Mouse (Mus musculus) liver, embryonic 15.5 days (tissue): ENCODE measurements around the gene Fuz. TPM values are rescaled to one million over a fixed set of nuclear protein-coding genes. Genes with fewer than 3 reads are reported as not detected.
A peak's percentile ranks its signal among the peaks of the same experiment; 100 is the strongest.
"Not testable (repeated sequence)": the region's sequence is repeated elsewhere in the genome, so short reads cannot be mapped to it uniquely, and the experiment has no call there.

Source experiments
- ATAC-seq: fragments of 200-750 bp; cut with Nextera tagmentation; 2 replicates; pipeline ENCODE4 v1.8.0; 2017; ENCODE audit warnings: moderate number of reproducible peaks, mild to moderate bottlenecking, moderate library complexity; ENCODE audit not compliant: insufficient read depth
- H3K27ac ChIP-seq: fragments of 300-500 bp; sonication (generic); replicated peaks from 2 replicates; pipeline ENCODE4 v1.5.1; 2015; ENCODE audit warnings: mild to moderate bottlenecking, inconsistent platforms
- H3K27me3 ChIP-seq: fragments of 300-500 bp; sonication (generic); 2 replicates; pipeline ENCODE4 v1.6.1; 2015; ENCODE audit warnings: mild to moderate bottlenecking, inconsistent platforms
- H3K36me3 ChIP-seq: fragments of 300-500 bp; sonication (generic); replicated peaks from 2 replicates; pipeline ENCODE4 v1.6.1; 2015; ENCODE audit warnings: moderate library complexity, mild to moderate bottlenecking, inconsistent platforms
- H3K4me1 ChIP-seq: fragments of 300-500 bp; sonication (generic); replicated peaks from 2 replicates; pipeline ENCODE4 v1.6.1; 2015; ENCODE audit warnings: inconsistent platforms
- H3K4me2 ChIP-seq: fragments of 300-500 bp; sonication (generic); 2 replicates; pipeline ENCODE4 v1.6.1; 2015; ENCODE audit warnings: moderate library complexity, mild to moderate bottlenecking, inconsistent platforms
- H3K4me3 ChIP-seq: fragments of 300-500 bp; sonication (generic); replicated peaks from 2 replicates; pipeline ENCODE4 v1.5.1; 2015; ENCODE audit warnings: mild to moderate bottlenecking, inconsistent platforms
- H3K9ac ChIP-seq: fragments of 300-500 bp; sonication (generic); 2 replicates; pipeline ENCODE4 v1.6.1; 2015; ENCODE audit warnings: moderate library complexity, mild to moderate bottlenecking, inconsistent platforms
- H3K9me3 ChIP-seq: fragments of 300-500 bp; sonication (generic); replicated peaks from 2 replicates; pipeline ENCODE4 v1.6.1; 2016; ENCODE audit warnings: inconsistent platforms
- WGBS: fragments of 180-500 bp; shearing (Covaris S2); methylation state at CpG from one replicate; pipeline ENCODE4 v1.1.7; 2015; ENCODE audit warnings: mixed read lengths; ENCODE audit not compliant: insufficient replicate concordance; 5-methylcytosine and 5-hydroxymethylcytosine counted together
- polyA plus RNA-seq: library from polyadenylated mRNA; unstranded; fragments of >200 nt; fragmentation: Nextera tagmentation; extraction: Ambion mirVana; gene quantifications from 2 replicates; pipeline ENCODE4 v1.2.1, GENCODE M21; 2015

Gene Fuz
- polyA plus RNA-seq, 1 experiment from 2014 or later, result 6.9 TPM

GRCm38 (mm10) chr7:44869697-44870528 lies 26.0 kb upstream of the Fuz start, which contains the start of gene Ptov1:
TSS of gene Ptov1 (minus strand) at chr7:44869788.
- peak; percentile 83 for ATAC-seq
- Histone ChIP-seq H3K4me2 (peak within 1 kb of the TSS; percentile 98), H3K27me3 (peaks cover 10% of the 10 kb centered on the region; the same call in 1 of the 2 replicates), H3K9ac (peak within 1 kb of the TSS; percentile 77), H3K9me3 (no peaks in the 10 kb centered on the region), H3K36me3 (peaks cover 3% of the 10 kb centered on the region), H3K4me3 (peak within 1 kb of the TSS; percentile 81), H3K4me1 (peaks cover 65% of the 10 kb centered on the region), H3K27ac (peak within 1 kb of the TSS; percentile 95)
- 9% methylated on average over 29 of the region's 29 CpGs for WGBS

DNA sequence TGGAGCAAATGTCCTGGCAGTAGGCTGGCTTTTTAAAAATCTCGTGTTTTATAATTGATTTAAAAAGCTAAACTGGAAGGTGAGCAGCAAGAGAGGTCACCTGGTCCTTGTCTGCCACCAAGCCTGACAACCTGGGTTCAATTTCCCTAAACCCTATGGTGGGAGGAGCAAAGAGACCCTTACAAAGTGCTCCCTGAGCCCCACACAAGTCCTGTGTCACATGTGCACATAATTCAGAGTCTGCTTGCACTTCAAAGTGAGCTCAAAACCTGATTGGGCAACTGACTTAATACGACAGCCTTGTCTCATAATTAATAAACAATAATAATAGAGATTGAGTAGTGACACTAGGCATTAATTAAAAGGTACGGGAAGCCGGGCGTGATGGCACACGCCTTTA lies 25.3 kb upstream of the Fuz start:
- H3K27me3 ChIP-seq, result peaks cover 10% of the 10 kb centered on the region; the same call in 1 of the 2 replicates
- peak overlapping the region; percentile 95; the same call in 1 of the 2 replicates for H3K27ac ChIP-seq
- no peak for ATAC-seq
- H3K4me2 ChIP-seq, result peak overlapping the region; percentile 98
- peaks cover 58% of the 10 kb centered on the region for H3K4me1 ChIP-seq
- no peak overlapping the region for H3K4me3 ChIP-seq
- H3K9ac ChIP-seq, result peak overlapping the region; percentile 77; the same call in 1 of the 2 replicates
- 76% methylated on average over 6 of the region's 6 CpGs for WGBS
- no peaks in the 10 kb centered on the region for H3K36me3 ChIP-seq
- no peaks in the 10 kb centered on the region for H3K9me3 ChIP-seq

- H3K27ac ChIP-seq, result no peak overlapping the region; the same call in 1 of the 2 replicates
- H3K4me1 ChIP-seq, result peaks cover 52% of the 10 kb centered on the region
- no peak overlapping the region for H3K4me2 ChIP-seq
- H3K36me3 ChIP-seq, result no peaks in the 10 kb centered on the region
- no peak for ATAC-seq
- peaks cover 10% of the 10 kb centered on the region; the same call in 1 of the 2 replicates for H3K27me3 ChIP-seq
- 58% methylated on average over 1 of the region's 1 CpGs for WGBS
- H3K9ac ChIP-seq, result no peak overlapping the region
- H3K9me3 ChIP-seq, result no peaks in the 10 kb centered on the region
- H3K4me3 ChIP-seq, result no peak overlapping the region
These were observed 24.7 kb upstream of the Fuz start for GRCm38 (mm10) chr7:44871181-44871580.

GRCm38 (mm10) chr7:44871774-44872173 lies 24.1 kb upstream of the Fuz start:
- not testable (repeated sequence) for H3K4me2 ChIP-seq, ATAC-seq, H3K27ac ChIP-seq, H3K9me3 ChIP-seq, H3K36me3 ChIP-seq, H3K27me3 ChIP-seq, H3K4me3 ChIP-seq, H3K9ac ChIP-seq
- WGBS, result 76% methylated on average over 2 of the region's 2 CpGs
- peaks cover 46% of the 10 kb centered on the region for H3K4me1 ChIP-seq

DNA sequence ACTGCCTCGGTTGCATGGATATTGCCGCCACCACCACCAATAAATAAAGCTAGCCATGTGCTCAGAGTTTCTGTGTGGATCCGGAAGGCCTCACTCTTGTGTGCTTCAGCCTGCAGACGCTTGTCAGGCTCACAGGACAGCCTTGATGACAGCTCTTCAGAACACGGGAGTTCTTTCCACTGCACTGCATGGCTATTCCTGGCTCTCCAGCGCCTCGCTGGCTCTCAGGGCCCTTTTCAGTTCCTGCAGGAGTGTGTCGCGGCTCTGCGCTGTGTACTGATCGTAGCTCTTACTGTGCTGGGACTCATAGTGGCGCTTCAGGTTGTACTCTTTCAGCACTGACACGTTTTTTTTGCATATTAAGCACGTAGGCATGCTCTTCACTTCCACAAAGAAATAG lies 18.0 kb upstream of the Fuz start:
- H3K4me3 ChIP-seq, result no peak overlapping the region
- no peak for ATAC-seq
- peaks cover 55% of the 10 kb centered on the region for H3K36me3 ChIP-seq
- no peaks in the 10 kb centered on the region for H3K9me3 ChIP-seq
- no peak overlapping the region for H3K4me2 ChIP-seq
- WGBS, result 75% methylated on average over 14 of the region's 14 CpGs
- peaks cover 2% of the 10 kb centered on the region; the same call in 1 of the 2 replicates for H3K4me1 ChIP-seq
- H3K9ac ChIP-seq, result no peak overlapping the region
- H3K27ac ChIP-seq, result no peak overlapping the region
- no peaks in the 10 kb centered on the region for H3K27me3 ChIP-seq

DNA sequence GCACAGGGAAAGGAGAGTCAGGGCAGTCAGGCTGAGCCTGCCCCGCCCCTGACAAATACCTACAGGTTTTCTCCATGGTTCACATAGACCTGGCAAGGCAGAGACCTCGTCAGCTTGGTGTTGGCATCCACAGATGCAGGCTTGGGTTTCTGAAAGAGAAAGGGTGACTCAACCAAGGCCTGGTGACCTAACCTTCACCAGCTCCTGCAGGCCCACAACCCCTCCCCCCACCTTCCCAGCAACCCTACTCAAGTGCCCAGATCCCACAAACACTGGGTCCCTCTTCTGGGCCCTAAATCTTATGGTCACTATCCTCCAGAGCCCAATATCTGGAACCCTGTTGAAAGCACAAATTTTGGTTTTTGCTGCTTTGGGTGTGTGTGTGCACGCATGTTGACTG lies 12.8 kb upstream of the Fuz start:
- H3K27me3 ChIP-seq, result no peaks in the 10 kb centered on the region
- peaks cover 73% of the 10 kb centered on the region for H3K36me3 ChIP-seq
- H3K4me1 ChIP-seq, result peaks cover 11% of the 10 kb centered on the region; the same call in 1 of the 2 replicates

GRCm38 (mm10) chr7:44884637-44885036 lies 11.2 kb upstream of the Fuz start:
- Histone ChIP-seq H3K27me3 (no peaks in the 10 kb centered on the region), H3K9me3 (no peaks in the 10 kb centered on the region), H3K27ac (no peak overlapping the region), H3K36me3 (peaks cover 63% of the 10 kb centered on the region), H3K4me3 (no peak overlapping the region), H3K4me1 (peaks cover 26% of the 10 kb centered on the region), H3K9ac (no peak overlapping the region), H3K4me2 (no peak overlapping the region)
- 87% methylated on average over 5 of the region's 5 CpGs for WGBS
- no peak for ATAC-seq

More for the DNA sequence above, 12.8 kb upstream of the Fuz start:
- ATAC-seq, result no peak
- 66% methylated on average over 3 of the region's 3 CpGs for WGBS
- Histone ChIP-seq H3K27ac (no peak overlapping the region), H3K9ac (no peak overlapping the region), H3K4me2 (no peak overlapping the region), H3K9me3 (no peaks in the 10 kb centered on the region), H3K4me3 (no peak overlapping the region)

GRCm38 (mm10) chr7:44886964-44887363 lies 8.9 kb upstream of the Fuz start:
- 69% methylated on average over 7 of the region's 7 CpGs for WGBS
- H3K27ac ChIP-seq, result 0 out of 2 replicates have a peak overlapping the region, but pooled peaks have one; percentile 24
- peaks cover 42% of the 10 kb centered on the region for H3K36me3 ChIP-seq
- H3K9me3 ChIP-seq, result no peaks in the 10 kb centered on the region
- H3K9ac ChIP-seq, result no peak overlapping the region
- H3K4me1 ChIP-seq, result peaks cover 46% of the 10 kb centered on the region
- H3K27me3 ChIP-seq, result no peaks in the 10 kb centered on the region
- ATAC-seq, result no peak
- no peak overlapping the region for H3K4me3 ChIP-seq
- H3K4me2 ChIP-seq, result no peak overlapping the region

GRCm38 (mm10) chr7:44888256-44889105 lies 7.4 kb upstream of the Fuz start:
- no peak overlapping the region for H3K9ac ChIP-seq
- H3K36me3 ChIP-seq, result peaks cover 27% of the 10 kb centered on the region
- 64% methylated on average over 13 of the region's 13 CpGs for WGBS
- H3K27me3 ChIP-seq, result no peaks in the 10 kb centered on the region
- H3K9me3 ChIP-seq, result no peaks in the 10 kb centered on the region
- H3K4me1 ChIP-seq, result peaks cover 52% of the 10 kb centered on the region
- no peak overlapping the region for H3K4me3 ChIP-seq
- ATAC-seq, result peak; percentile 26
- no peak overlapping the region for H3K4me2 ChIP-seq
- peak overlapping the region; percentile 55 for H3K27ac ChIP-seq

GRCm38 (mm10) chr7:44890180-44890579 lies 5.7 kb upstream of the Fuz start:
- no peaks in the 10 kb centered on the region for H3K27me3 ChIP-seq
- peak overlapping the region; percentile 91 for H3K4me2 ChIP-seq
- no peak for ATAC-seq
- peaks cover 12% of the 10 kb centered on the region; the same call in 1 of the 2 replicates for H3K36me3 ChIP-seq
- 81% methylated on average over 6 of the region's 7 CpGs for WGBS
- no peak overlapping the region; the same call in 1 of the 2 replicates for H3K27ac ChIP-seq
- peaks cover 59% of the 10 kb centered on the region for H3K4me1 ChIP-seq
- no peak overlapping the region for H3K9ac ChIP-seq
- peak overlapping the region; percentile 86; the same call in 1 of the 2 replicates for H3K4me3 ChIP-seq
- no peaks in the 10 kb centered on the region for H3K9me3 ChIP-seq

GRCm38 (mm10) chr7:44890737-44891136 lies 5.1 kb upstream of the Fuz start:
- WGBS, result 71% methylated on average over 4 of the region's 4 CpGs
- ATAC-seq, result no peak

More at GRCm38 (mm10) chr7:44890737-44891136, 5.1 kb upstream of the Fuz start:
- peak overlapping the region; percentile 86 for H3K4me3 ChIP-seq
- H3K4me1 ChIP-seq, result peaks cover 64% of the 10 kb centered on the region
- H3K9ac ChIP-seq, result no peak overlapping the region
- peak overlapping the region; percentile 41; the same call in 1 of the 2 replicates for H3K27ac ChIP-seq
- H3K9me3 ChIP-seq, result no peaks in the 10 kb centered on the region
- peak overlapping the region; percentile 91 for H3K4me2 ChIP-seq
- no peaks in the 10 kb centered on the region for H3K27me3 ChIP-seq
- peaks cover 11% of the 10 kb centered on the region; the same call in 1 of the 2 replicates for H3K36me3 ChIP-seq
